Mouse (Mus musculus) MEL (cell line): ENCODE measurements around the gene Rflnb. TPM values are rescaled to one million over a fixed set of nuclear protein-coding genes. Genes with fewer than 3 reads are reported as not detected.
A peak's percentile ranks its signal among the peaks of the same experiment; 100 is the strongest.

Experiments
- DNase-seq: peaks from one replicate; pipeline ENCODE4 v3.0.0; 2011; ENCODE audit warnings: low read depth, low spot score
- H3K27ac ChIP-seq: 2 replicates; pipeline ENCODE4 v1.5.1; 2012; ENCODE audit warnings: low read depth, mild to moderate bottlenecking, control low read depth, low read length, moderate library complexity; ENCODE audit not compliant: control insufficient read depth
- H3K27me3 ChIP-seq, 2 experiments: fragments of 150-350 bp in 1 of 2; sonication (generic) in 1 of 2; 2 replicates each; pipeline ENCODE4 v1.6.1; 2012; ENCODE audit warnings: low read length in 2 of 2, mild to moderate bottlenecking in 2 of 2, improper control_type of control experiment in 1 of 2, moderate library complexity in 1 of 2; ENCODE audit not compliant: insufficient read depth in 2 of 2, control insufficient read depth in 1 of 2
- H3K36me3 ChIP-seq, 2 experiments: 2 replicates each; pipeline ENCODE4 v1.6.1; 2012 to 2014; ENCODE audit warnings: low read length in 2 of 2, improper control_type of control experiment in 1 of 2, inconsistent platforms in 1 of 2, mild to moderate bottlenecking in 1 of 2; ENCODE audit not compliant: insufficient read depth in 2 of 2, control insufficient read depth in 1 of 2
- H3K4me1 ChIP-seq, 2 experiments: fragments of 150-350 bp in 1 of 2; sonication (generic) in 1 of 2; 2 replicates each; pipeline ENCODE4 v1.6.1; 2012; ENCODE audit warnings: low read length in 2 of 2, improper control_type of control experiment in 1 of 2, mild to moderate bottlenecking in 1 of 2; ENCODE audit not compliant: insufficient read depth in 2 of 2, control insufficient read depth in 1 of 2
- H3K4me3 ChIP-seq, 2 experiments: fragments of 150-350 bp in 1 of 2; sonication (generic) in 1 of 2; 2 replicates each; pipeline ENCODE4 v1.5.1; 2012; ENCODE audit warnings: low read depth in 2 of 2, low read length in 2 of 2, mild to moderate bottlenecking in 2 of 2, moderate library complexity in 2 of 2, control low read depth in 1 of 2, improper control_type of control experiment in 1 of 2; ENCODE audit not compliant: control insufficient read depth in 1 of 2, insufficient read depth in 1 of 2
- H3K79me2 ChIP-seq: 2 replicates; pipeline ENCODE4 v1.6.1; 2012; ENCODE audit warnings: mild to moderate bottlenecking, low read length, moderate library complexity; ENCODE audit not compliant: control insufficient read depth, poor library complexity, insufficient read depth
- H3K9ac ChIP-seq: 2 replicates; pipeline ENCODE4 v1.6.1; 2012; ENCODE audit warnings: low read depth, mild to moderate bottlenecking, control low read depth, low read length, moderate library complexity; ENCODE audit not compliant: control insufficient read depth, poor library complexity, severe bottlenecking
- H3K9me3 ChIP-seq: fragments of 150-350 bp; sonication (generic); replicated peaks from 2 replicates; pipeline ENCODE4 v1.6.1; 2012; ENCODE audit warnings: mild to moderate bottlenecking, low read length, improper control_type of control experiment, moderate library complexity; ENCODE audit not compliant: insufficient read depth
- CHD1 ChIP-seq: IDR thresholded peaks from 2 replicates; pipeline ENCODE4 v1.6.1; 2012; ENCODE audit warnings: low read depth, mild to moderate bottlenecking, inconsistent platforms, low read length, improper control_type of control experiment
- CTCF ChIP-seq, 3 experiments: IDR thresholded peaks in 2 of 3; conservative IDR thresholded peaks in 1 of 3; 2 replicates each; pipeline ENCODE4 v1.5.1; 2011 to 2012; ENCODE audit warnings: low read length in 3 of 3, low read depth in 2 of 3, mild to moderate bottlenecking in 2 of 3, improper control_type of control experiment in 1 of 3, inconsistent platforms in 1 of 3, mixed read lengths in 1 of 3, moderate library complexity in 1 of 3; ENCODE audit not compliant: control insufficient read depth in 1 of 3, insufficient read depth in 1 of 3, poor library complexity in 1 of 3, severe bottlenecking in 1 of 3
- E2F4 ChIP-seq: IDR thresholded peaks from 2 replicates; pipeline ENCODE4 v1.6.1; 2011; ENCODE audit warnings: low read depth, low read length, improper control_type of control experiment, borderline replicate concordance
- ELF1 ChIP-seq: IDR thresholded peaks from 2 replicates; pipeline ENCODE4 v1.6.1; 2014; ENCODE audit warnings: low read depth, mild to moderate bottlenecking, inconsistent platforms, low read length, improper control_type of control experiment, moderate library complexity
- ETS1 ChIP-seq: IDR thresholded peaks from 2 replicates; pipeline ENCODE4 v1.6.1; 2012; ENCODE audit warnings: low read depth, mild to moderate bottlenecking, inconsistent platforms, low read length, improper control_type of control experiment, moderate library complexity
- GABPA ChIP-seq: IDR thresholded peaks from 2 replicates; pipeline ENCODE4 v1.6.1; 2012; ENCODE audit warnings: low read depth, mild to moderate bottlenecking, inconsistent platforms, low read length, improper control_type of control experiment, moderate library complexity
- GATA1 ChIP-seq: IDR thresholded peaks from 2 replicates; pipeline ENCODE4 v1.6.1; 2011; ENCODE audit warnings: low read depth, low read length, improper control_type of control experiment
- JUND ChIP-seq: IDR thresholded peaks from 2 replicates; pipeline ENCODE4 v1.6.1; 2011; ENCODE audit warnings: low read depth, mild to moderate bottlenecking, improper control_type of control experiment, low read length
- KAT2A ChIP-seq: conservative IDR thresholded peaks from 2 replicates; pipeline ENCODE4 v1.6.1; 2012; ENCODE audit warnings: low read depth, low read length, improper control_type of control experiment, inconsistent platforms
- MAFK ChIP-seq: IDR thresholded peaks from 2 replicates; pipeline ENCODE4 v1.6.1; 2011; ENCODE audit warnings: low read depth, mild to moderate bottlenecking, low read length, improper control_type of control experiment, borderline replicate concordance
- MAZ ChIP-seq: IDR thresholded peaks from 2 replicates; pipeline ENCODE4 v1.6.1; 2012; ENCODE audit warnings: low read depth, mild to moderate bottlenecking, inconsistent platforms, low read length, improper control_type of control experiment
- MEF2A ChIP-seq: IDR thresholded peaks from 2 replicates; pipeline ENCODE4 v1.6.1; 2014; ENCODE audit warnings: low read depth, mild to moderate bottlenecking, inconsistent platforms, low read length, improper control_type of control experiment; ENCODE audit not compliant: poor library complexity, insufficient replicate concordance, severe bottlenecking; ENCODE audit errors: extremely low read depth
- MXI1 ChIP-seq: IDR thresholded peaks from 2 replicates; pipeline ENCODE4 v1.6.1; 2011; ENCODE audit warnings: mild to moderate bottlenecking, low read depth, low read length, improper control_type of control experiment
- MYB ChIP-seq: IDR thresholded peaks from 2 replicates; pipeline ENCODE4 v1.6.1; 2011; ENCODE audit warnings: mild to moderate bottlenecking, low read depth, low read length, improper control_type of control experiment
- MYC ChIP-seq: IDR thresholded peaks from 2 replicates; pipeline ENCODE4 v1.6.1; 2011; ENCODE audit warnings: low read depth, mild to moderate bottlenecking, low read length, improper control_type of control experiment, moderate library complexity
- POLR2AphosphoS2 ChIP-seq: IDR thresholded peaks from 2 replicates; pipeline ENCODE4 v1.6.1; 2011; ENCODE audit warnings: low read length, improper control_type of control experiment
- RCOR1 ChIP-seq: IDR thresholded peaks from 2 replicates; pipeline ENCODE4 v1.6.1; 2012; ENCODE audit warnings: low read depth, mild to moderate bottlenecking, inconsistent platforms, low read length, improper control_type of control experiment
- SIN3A ChIP-seq: IDR thresholded peaks from 2 replicates; pipeline ENCODE4 v1.6.1; 2012; ENCODE audit warnings: low read length, improper control_type of control experiment, inconsistent platforms
- SMC3 ChIP-seq: IDR thresholded peaks from 2 replicates; pipeline ENCODE4 v1.6.1; 2011; ENCODE audit warnings: low read depth, low read length, improper control_type of control experiment
- TAL1 ChIP-seq: IDR thresholded peaks from 2 replicates; pipeline ENCODE4 v1.6.1; 2012; ENCODE audit warnings: mild to moderate bottlenecking, inconsistent platforms, low read length, moderate library complexity, mixed read lengths
- UBTF ChIP-seq: IDR thresholded peaks from 2 replicates; pipeline ENCODE4 v1.6.1; 2012; ENCODE audit warnings: low read depth, mild to moderate bottlenecking, inconsistent platforms, low read length, improper control_type of control experiment, moderate library complexity, borderline replicate concordance; ENCODE audit not compliant: insufficient read depth
- USF1 ChIP-seq: IDR thresholded peaks from 2 replicates; pipeline ENCODE4 v1.6.1; 2014; ENCODE audit warnings: low read depth, mild to moderate bottlenecking, inconsistent platforms, low read length, improper control_type of control experiment, moderate library complexity
- USF2 ChIP-seq, 2 experiments: IDR thresholded peaks; 2 replicates each; pipeline ENCODE4 v1.6.1; 2011 to 2012; ENCODE audit warnings: improper control_type of control experiment in 2 of 2, low read length in 2 of 2, borderline replicate concordance in 1 of 2, inconsistent platforms in 1 of 2, low read depth in 1 of 2, mild to moderate bottlenecking in 1 of 2; ENCODE audit not compliant: insufficient read depth in 1 of 2
- ZC3H11A ChIP-seq: IDR thresholded peaks from 2 replicates; pipeline ENCODE4 v1.6.1; 2012; ENCODE audit warnings: low read depth, mild to moderate bottlenecking, inconsistent platforms, low read length, improper control_type of control experiment
- polyA plus RNA-seq, 2 experiments: library from polyadenylated mRNA; stranded (reverse) in 1 of 2; unstranded in 1 of 2; fragments of >175 nt in 1 of 2; fragments of >200 nt in 1 of 2; gene quantifications; 2 replicates each; pipeline versions ENCODE4 v1.2.1 to v1.2.4; 2012; ENCODE audit warnings: low replicate concordance in 2 of 2, low read depth in 1 of 2; ENCODE audit not compliant: insufficient read length in 2 of 2, insufficient read depth in 1 of 2, missing spikeins in 1 of 2
- total RNA-seq: library from RNA; depleted of rRNA; stranded (reverse); fragments of 300-350 nt; gene quantifications from 2 replicates; pipeline ENCODE4 v1.2.3, GENCODE M21; 2012

Gene Rflnb
- total and polyA plus RNA-seq, 3 experiments, result 7.4 to 8.7 TPM; not detected in 1

DNA sequence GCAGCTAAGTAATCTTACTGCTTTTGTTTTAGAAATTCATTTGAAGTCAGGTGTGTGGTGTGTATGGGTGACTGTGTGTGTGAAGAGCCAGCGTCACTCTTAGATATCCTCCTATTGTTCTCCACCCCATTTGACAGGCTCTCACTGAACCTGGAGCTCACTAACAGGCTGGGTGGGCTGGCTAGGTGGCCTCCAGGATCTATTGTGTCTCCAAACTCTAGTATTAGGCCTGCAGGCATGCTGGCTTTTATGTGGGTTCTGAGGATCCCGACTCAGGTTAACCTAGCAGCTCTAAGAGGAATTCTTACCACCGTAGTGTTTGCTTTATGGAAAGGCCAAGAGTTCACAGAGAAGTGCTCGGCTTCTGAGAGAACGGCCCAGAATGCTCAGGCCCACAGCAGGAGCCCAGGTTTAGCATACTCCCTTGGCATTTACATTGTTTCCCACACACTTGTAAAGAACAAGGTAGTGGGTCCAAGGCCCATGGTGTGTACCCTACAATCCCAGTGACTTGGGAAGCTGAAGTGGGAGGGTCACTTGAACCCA lies 23.5 kb upstream of the Rflnb start:
- no peak overlapping the region for H3K27ac ChIP-seq
- TF ChIP-seq POLR2AphosphoS2 (no peak), MXI1 (no peak), GABPA (no peak)
- TF ChIP-seq, all 39 proteins: peak for 0
- H3K9ac ChIP-seq, result no peak overlapping the region
- no peak for DNase-seq
- H3K9me3 ChIP-seq, result no peaks in the 10 kb centered on the region
- no peaks in the 10 kb centered on the region for H3K27me3 ChIP-seq
- H3K4me3 ChIP-seq, result no peak overlapping the region
- no peaks in the 10 kb centered on the region for H3K36me3 ChIP-seq
- H3K4me1 ChIP-seq, result no peaks in the 10 kb centered on the region
- H3K79me2 ChIP-seq, result no peaks in the 10 kb centered on the region

- H3K36me3 ChIP-seq, result no peaks in the 10 kb centered on the region
- H3K9ac ChIP-seq, result no peak overlapping the region
Measured at GRCm38 (mm10) chr11:76050509-76050908, 22.9 kb upstream of the Rflnb start.

DNA sequence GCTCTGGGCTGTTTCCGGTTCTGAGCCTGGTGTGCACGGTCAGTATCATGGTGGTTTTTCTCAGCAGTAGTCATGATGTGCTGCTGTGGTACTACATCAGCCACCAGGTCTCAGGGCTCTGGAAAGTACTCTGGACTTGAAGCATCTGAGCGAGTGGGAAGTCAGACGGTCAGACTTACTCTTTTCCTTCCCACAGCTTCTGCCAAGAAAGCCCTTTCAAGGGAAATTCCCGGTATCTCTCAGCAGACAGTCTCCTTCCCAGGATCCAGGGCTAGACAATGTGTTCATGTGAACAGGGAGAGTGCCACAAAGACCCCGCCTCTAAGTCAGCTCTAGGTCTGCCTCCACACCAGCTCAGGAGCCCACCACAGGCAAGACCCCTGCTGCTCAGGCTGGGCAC lies 17.8 kb upstream of the Rflnb start:
- H3K79me2 ChIP-seq, result no peaks in the 10 kb centered on the region
- no peaks in the 10 kb centered on the region for H3K9me3 ChIP-seq
- no peak overlapping the region for H3K9ac ChIP-seq
- TF ChIP-seq MYB (no peak), E2F4 (no peak), MEF2A (no peak), ETS1 (no peak), TAL1 (0 out of 2 replicates have a peak, but pooled peaks have one; percentile 4), JUND (no peak)
- TF ChIP-seq, all 39 proteins: peak for 1
- H3K27me3 ChIP-seq, result no peaks in the 10 kb centered on the region
- no peaks in the 10 kb centered on the region for H3K36me3 ChIP-seq
- H3K4me3 ChIP-seq, result no peak overlapping the region
- no peak overlapping the region for H3K27ac ChIP-seq
- DNase-seq, result no peak
- H3K4me1 ChIP-seq, result no peaks in the 10 kb centered on the region

More at GRCm38 (mm10) chr11:76050509-76050908, 22.9 kb upstream of the Rflnb start:
- DNase-seq, result no peak
- Histone ChIP-seq H3K27ac (no peak overlapping the region), H3K4me3 (no peak overlapping the region)
- no peak for TF ChIP-seq KAT2A
- TF ChIP-seq MEF2A, result no peak
- TF ChIP-seq ELF1, result no peak
- TF ChIP-seq MAFK, result no peak
- no peak for TF ChIP-seq MYC
- TF ChIP-seq TAL1, result no peak
- TF ChIP-seq CTCF (IDR thresholded peaks at IDR 0.05 in 2 of 3, conservative IDR thresholded peaks at IDR 0.05 in 1 of 3; ENCODE audit: control insufficient read depth in 1 of 3, insufficient read depth in 1 of 3, low read depth in 2 of 3, low read length in 3 of 3, poor library complexity in 1 of 3, severe bottlenecking in 1 of 3), result no peak
- no peak for TF ChIP-seq UBTF
- no peak for TF ChIP-seq USF1
- TF ChIP-seq POLR2AphosphoS2, result no peak
- TF ChIP-seq RCOR1, result no peak
- no peak for TF ChIP-seq USF2 (IDR thresholded peaks at IDR 0.05; ENCODE audit: borderline replicate concordance in 1 of 2, insufficient read depth in 1 of 2, low read depth in 1 of 2, low read length in 2 of 2)
- no peak for TF ChIP-seq ZC3H11A
- no peak for TF ChIP-seq GATA1
- no peak for TF ChIP-seq E2F4
- no peak for TF ChIP-seq MYB
- no peak for TF ChIP-seq CHD1
- no peak for TF ChIP-seq SMC3
- no peak for TF ChIP-seq MAZ
- no peak for TF ChIP-seq SIN3A
- TF ChIP-seq, all 39 proteins: peak for 0
- Histone ChIP-seq H3K4me1 (no peaks in the 10 kb centered on the region), H3K9me3 (no peaks in the 10 kb centered on the region), H3K27me3 (no peaks in the 10 kb centered on the region), H3K79me2 (no peaks in the 10 kb centered on the region)
